Mouse (Mus musculus): ENCODE data around the gene Rpl23a. TPM values are rescaled to one million over a fixed set of nuclear protein-coding genes. Genes with fewer than 3 reads are reported as not detected.

Rpl23a gene
- total and polyA plus RNA-seq, 3 experiments, result 1,695 to 2,502 (median 2,130) TPM

GRCm38 (mm10) chr11:78164924-78165760, 18.2 kb downstream of the Rpl23a start, which contains the start of gene Traf4:
Gene Traf4, minus strand, starts transcription at chr11:78165589.
- DNase-seq (ENCODE audit: low spot score) (peak; percentile 96), ATAC-seq (ENCODE audit: extremely low read depth, insufficient number of reproducible peaks, low FRiP score, poor library complexity, severe bottlenecking) (no peak)
- H3K9me3 ChIP-seq (replicated peaks), result no peaks in the 10 kb centered on the region
- H3K27me3 ChIP-seq (ENCODE audit: insufficient read depth, low read length), result no peaks in the 10 kb centered on the region
- H3K36me3 ChIP-seq (replicated peaks), result peaks cover 54% of the 10 kb centered on the region
- H3K4me3 ChIP-seq (ENCODE audit: low read depth, low read length), result peak within 1 kb of the TSS; percentile 86
- TF ChIP-seq CTCF (IDR thresholded peaks at IDR 0.05; ENCODE audit: low read depth, low read length), result no peak
- TF ChIP-seq TAL1 (conservative IDR thresholded peaks at IDR 0.05; ENCODE audit: low read depth, low read length), result no peak
- no peak for TF ChIP-seq GATA1 (IDR thresholded peaks at IDR 0.05; ENCODE audit: borderline replicate concordance, low read length)
- no peak for TF ChIP-seq POLR2AphosphoS5 (IDR thresholded peaks at IDR 0.05; ENCODE audit: insufficient replicate concordance, low read depth, low read length)
- TF ChIP-seq GATA2 (IDR thresholded peaks at IDR 0.05; ENCODE audit: borderline replicate concordance, low read depth, low read length), result no peak
- H3K4me1 ChIP-seq (ENCODE audit: insufficient read depth, low read depth, low read length), result peaks cover 92% of the 10 kb centered on the region

GRCm38 (mm10) chr11:78164604-78164923, 18.8 kb downstream of the Rpl23a start:
- Histone ChIP-seq H3K36me3 (replicated peaks) (peaks cover 60% of the 10 kb centered on the region), H3K4me3 (ENCODE audit: low read depth, low read length) (peak overlapping the region; percentile 86), H3K9me3 (replicated peaks) (no peaks in the 10 kb centered on the region), H3K4me1 (ENCODE audit: insufficient read depth, low read depth, low read length) (peaks cover 93% of the 10 kb centered on the region), H3K27me3 (ENCODE audit: insufficient read depth, low read length) (no peaks in the 10 kb centered on the region)
- no peak for DNase-seq (ENCODE audit: low spot score)
- no peak for ATAC-seq (ENCODE audit: extremely low read depth, insufficient number of reproducible peaks, low FRiP score, poor library complexity, severe bottlenecking)
- TF ChIP-seq POLR2AphosphoS5 (IDR thresholded peaks at IDR 0.05; ENCODE audit: insufficient replicate concordance, low read depth, low read length), result no peak
- TF ChIP-seq GATA1 (IDR thresholded peaks at IDR 0.05; ENCODE audit: borderline replicate concordance, low read length), result no peak
- TF ChIP-seq GATA2 (IDR thresholded peaks at IDR 0.05; ENCODE audit: borderline replicate concordance, low read depth, low read length), result no peak
- TF ChIP-seq TAL1 (conservative IDR thresholded peaks at IDR 0.05; ENCODE audit: low read depth, low read length), result no peak
- no peak for TF ChIP-seq CTCF (IDR thresholded peaks at IDR 0.05; ENCODE audit: low read depth, low read length)

- Histone ChIP-seq H3K27me3 (ENCODE audit: insufficient read depth, low read length) (no peaks in the 10 kb centered on the region), H3K4me1 (ENCODE audit: insufficient read depth, low read depth, low read length) (peaks cover 93% of the 10 kb centered on the region), H3K9me3 (replicated peaks) (no peaks in the 10 kb centered on the region), H3K36me3 (replicated peaks) (peaks cover 66% of the 10 kb centered on the region), H3K4me3 (ENCODE audit: low read depth, low read length) (peak overlapping the region; percentile 86)
- DNase-seq (ENCODE audit: low spot score) (peak; percentile 57), ATAC-seq (ENCODE audit: extremely low read depth, insufficient number of reproducible peaks, low FRiP score, poor library complexity, severe bottlenecking) (no peak)
- no peak for TF ChIP-seq POLR2AphosphoS5 (IDR thresholded peaks at IDR 0.05; ENCODE audit: insufficient replicate concordance, low read depth, low read length)
- TF ChIP-seq GATA1 (IDR thresholded peaks at IDR 0.05; ENCODE audit: borderline replicate concordance, low read length), result no peak
- no peak for TF ChIP-seq CTCF (IDR thresholded peaks at IDR 0.05; ENCODE audit: low read depth, low read length)
- TF ChIP-seq TAL1 (conservative IDR thresholded peaks at IDR 0.05; ENCODE audit: low read depth, low read length), result no peak
- TF ChIP-seq GATA2 (IDR thresholded peaks at IDR 0.05; ENCODE audit: borderline replicate concordance, low read depth, low read length), result no peak
These were observed 19.4 kb downstream of the Rpl23a start for GRCm38 (mm10) chr11:78163681-78164603.

GRCm38 (mm10) chr11:78163045-78163444, 20.3 kb downstream of the Rpl23a start:
- Histone ChIP-seq H3K36me3 (replicated peaks) (peaks cover 75% of the 10 kb centered on the region), H3K27me3 (ENCODE audit: insufficient read depth, low read length) (no peaks in the 10 kb centered on the region), H3K4me1 (ENCODE audit: insufficient read depth, low read depth, low read length) (peaks cover 92% of the 10 kb centered on the region), H3K9me3 (replicated peaks) (no peaks in the 10 kb centered on the region), H3K4me3 (ENCODE audit: low read depth, low read length) (peak overlapping the region; percentile 86)
- ATAC-seq (ENCODE audit: extremely low read depth, insufficient number of reproducible peaks, low FRiP score, poor library complexity, severe bottlenecking), result no peak
- TF ChIP-seq GATA1 (IDR thresholded peaks at IDR 0.05; ENCODE audit: borderline replicate concordance, low read length) (no peak), CTCF (IDR thresholded peaks at IDR 0.05; ENCODE audit: low read depth, low read length) (no peak), POLR2AphosphoS5 (IDR thresholded peaks at IDR 0.05; ENCODE audit: insufficient replicate concordance, low read depth, low read length) (no peak), GATA2 (IDR thresholded peaks at IDR 0.05; ENCODE audit: borderline replicate concordance, low read depth, low read length) (no peak), TAL1 (conservative IDR thresholded peaks at IDR 0.05; ENCODE audit: low read depth, low read length) (no peak)
- DNase-seq (ENCODE audit: low spot score), result no peak

- Histone ChIP-seq H3K27me3 (ENCODE audit: insufficient read depth, low read length) (no peaks in the 10 kb centered on the region), H3K36me3 (replicated peaks) (peaks cover 76% of the 10 kb centered on the region), H3K4me1 (ENCODE audit: insufficient read depth, low read depth, low read length) (peaks cover 92% of the 10 kb centered on the region), H3K9me3 (replicated peaks) (no peaks in the 10 kb centered on the region), H3K4me3 (ENCODE audit: low read depth, low read length) (peak overlapping the region; percentile 86; the same call in 1 of the 2 replicates)
- DNase-seq (ENCODE audit: low spot score) (no peak), ATAC-seq (ENCODE audit: extremely low read depth, insufficient number of reproducible peaks, low FRiP score, poor library complexity, severe bottlenecking) (no peak)
- TF ChIP-seq CTCF (IDR thresholded peaks at IDR 0.05; ENCODE audit: low read depth, low read length) (no peak), TAL1 (conservative IDR thresholded peaks at IDR 0.05; ENCODE audit: low read depth, low read length) (no peak), GATA1 (IDR thresholded peaks at IDR 0.05; ENCODE audit: borderline replicate concordance, low read length) (no peak), GATA2 (IDR thresholded peaks at IDR 0.05; ENCODE audit: borderline replicate concordance, low read depth, low read length) (no peak), POLR2AphosphoS5 (IDR thresholded peaks at IDR 0.05; ENCODE audit: insufficient replicate concordance, low read depth, low read length) (no peak)
These were observed 20.9 kb downstream of the Rpl23a start for GRCm38 (mm10) chr11:78162504-78162903.
